Mouse (Mus musculus) CH12.LX (cell line): ENCODE measurements at regions not wholly inside any gene's neighbourhood (a gene's known extent, or its start where the extent isn't known, plus 50 kb on each side); places are given as distances from the start of the nearest gene placed in this dataset.

ENCODE experiments used
- DNase-seq: peaks from one replicate; pipeline ENCODE4 v3.0.0-alpha.2; 2013; ENCODE audit errors: extremely low read depth
- H3K27ac ChIP-seq: 2 replicates; pipeline ENCODE4 v1.5.1; 2012; ENCODE audit warnings: low read depth, mild to moderate bottlenecking, control low read depth, moderate library complexity; ENCODE audit not compliant: insufficient read depth
- H3K27me3 ChIP-seq: replicated peaks from 2 replicates; pipeline ENCODE3; 2012; ENCODE audit warnings: inconsistent platforms
- H3K36me3 ChIP-seq, 2 experiments: replicated peaks in 1 of 2; 2 replicates each; pipeline versions ENCODE3 to v1.6.1; 2012; ENCODE audit warnings: inconsistent platforms in 1 of 2, low read length in 1 of 2, mild to moderate bottlenecking in 1 of 2, mixed read lengths in 1 of 2, moderate library complexity in 1 of 2; ENCODE audit not compliant: control insufficient read depth in 1 of 2, insufficient read depth in 1 of 2
- H3K4me1 ChIP-seq, 2 experiments: 2 replicates each; pipeline ENCODE4 v1.6.1; 2012; ENCODE audit warnings: inconsistent platforms in 1 of 2, moderate library complexity in 1 of 2; ENCODE audit not compliant: insufficient read depth in 2 of 2, control insufficient read depth in 1 of 2
- H3K4me2 ChIP-seq: 2 replicates; pipeline ENCODE4 v1.6.1; 2012; ENCODE audit warnings: low read depth, mild to moderate bottlenecking, control low read depth; ENCODE audit not compliant: poor library complexity, insufficient read depth, severe bottlenecking
- H3K4me3 ChIP-seq, 3 experiments: fragments of 150-350 bp in 1 of 3; sonication (generic) in 1 of 3; replicated peaks in 1 of 3; 2 replicates each; pipeline versions ENCODE3 to v1.5.1; 2011 to 2012; ENCODE audit warnings: low read depth in 2 of 3, low read length in 2 of 3, mild to moderate bottlenecking in 2 of 3, moderate library complexity in 2 of 3, control low read depth in 1 of 3, improper control_type of control experiment in 1 of 3, inconsistent platforms in 1 of 3, mixed read lengths in 1 of 3; ENCODE audit not compliant: poor library complexity in 1 of 3
- H3K79me2 ChIP-seq: replicated peaks from 2 replicates; pipeline ENCODE4 v1.6.1; 2012; ENCODE audit warnings: mild to moderate bottlenecking, moderate library complexity; ENCODE audit not compliant: control insufficient read depth, poor library complexity, insufficient read depth, severe bottlenecking; ENCODE audit errors: extremely low read depth
- H3K9ac ChIP-seq: 2 replicates; pipeline ENCODE4 v1.6.1; 2012; ENCODE audit warnings: low read depth, mild to moderate bottlenecking, control low read depth, moderate library complexity; ENCODE audit not compliant: insufficient read depth
- H3K9me3 ChIP-seq: replicated peaks from 2 replicates; pipeline ENCODE3; 2012; ENCODE audit warnings: low read length, inconsistent platforms, mixed read lengths
- CHD1 ChIP-seq: IDR thresholded peaks from 2 replicates; pipeline ENCODE4 v1.6.1; 2012; ENCODE audit warnings: low read depth, low read length, improper control_type of control experiment, inconsistent platforms
- CHD2 ChIP-seq: IDR thresholded peaks from 2 replicates; pipeline ENCODE4 v1.6.1; 2011; ENCODE audit warnings: low read length, improper control_type of control experiment
- E2F4 ChIP-seq: IDR thresholded peaks from 2 replicates; pipeline ENCODE4 v1.6.1; 2011; ENCODE audit warnings: low read depth, low read length, improper control_type of control experiment; ENCODE audit not compliant: insufficient replicate concordance
- EP300 ChIP-seq: IDR thresholded peaks from 2 replicates; pipeline ENCODE4 v1.6.1; 2011; ENCODE audit warnings: low read length, improper control_type of control experiment
- ETS1 ChIP-seq: conservative IDR thresholded peaks from 2 replicates; pipeline ENCODE4 v1.6.1; 2012; ENCODE audit warnings: low read depth, mild to moderate bottlenecking, inconsistent platforms, low read length, improper control_type of control experiment, moderate library complexity
- GABPA ChIP-seq: IDR thresholded peaks from 2 replicates; pipeline ENCODE4 v1.6.1; 2012; ENCODE audit warnings: low read depth, low read length, improper control_type of control experiment, inconsistent platforms; ENCODE audit not compliant: insufficient replicate concordance
- MAFK ChIP-seq: IDR thresholded peaks from 2 replicates; pipeline ENCODE4 v1.6.1; 2011; ENCODE audit warnings: low read length, improper control_type of control experiment; ENCODE audit not compliant: insufficient replicate concordance
- MAZ ChIP-seq: IDR thresholded peaks from 2 replicates; pipeline ENCODE4 v1.6.1; 2012; ENCODE audit warnings: low read depth, mild to moderate bottlenecking, inconsistent platforms, low read length, improper control_type of control experiment, moderate library complexity
- MEF2A ChIP-seq: IDR thresholded peaks from 2 replicates; pipeline ENCODE4 v1.6.1; 2014; ENCODE audit warnings: low read depth, mild to moderate bottlenecking, inconsistent platforms, low read length, improper control_type of control experiment, borderline replicate concordance
- MYC ChIP-seq: IDR thresholded peaks from 2 replicates; pipeline ENCODE4 v1.6.1; 2011; ENCODE audit warnings: low read depth, mild to moderate bottlenecking, improper control_type of control experiment, low read length
- RAD21 ChIP-seq: IDR thresholded peaks from 2 replicates; pipeline ENCODE4 v1.6.1; 2011; ENCODE audit warnings: low read depth, mild to moderate bottlenecking, low read length, improper control_type of control experiment, moderate library complexity
- RCOR1 ChIP-seq: conservative IDR thresholded peaks from 2 replicates; pipeline ENCODE4 v1.6.1; 2012; ENCODE audit warnings: low read depth, mild to moderate bottlenecking, inconsistent platforms, low read length, improper control_type of control experiment
- SIN3A ChIP-seq: IDR thresholded peaks from 2 replicates; pipeline ENCODE4 v1.6.1; 2012; ENCODE audit warnings: low read length, improper control_type of control experiment, inconsistent platforms
- TBP ChIP-seq: conservative IDR thresholded peaks from 2 replicates; pipeline ENCODE4 v1.6.1; 2011; ENCODE audit warnings: low read depth, low read length, improper control_type of control experiment
- USF1 ChIP-seq: IDR thresholded peaks from 2 replicates; pipeline ENCODE4 v1.6.1; 2014; ENCODE audit warnings: low read depth, mild to moderate bottlenecking, inconsistent platforms, low read length, improper control_type of control experiment
- USF2 ChIP-seq: conservative IDR thresholded peaks from 2 replicates; pipeline ENCODE4 v1.6.1; 2011; ENCODE audit warnings: low read depth, low read length, improper control_type of control experiment
- ZKSCAN1 ChIP-seq: IDR thresholded peaks from 2 replicates; pipeline ENCODE4 v1.6.1; 2012; ENCODE audit warnings: low read depth, inconsistent platforms, low read length, improper control_type of control experiment, borderline replicate concordance
- ZMIZ1 ChIP-seq: IDR thresholded peaks from 2 replicates; pipeline ENCODE4 v1.6.1; 2012; ENCODE audit warnings: low read depth, mild to moderate bottlenecking, inconsistent platforms, low read length, improper control_type of control experiment
- dilution Hi-C: fragments of 300-500 bp; cut with MboI; formaldehyde crosslinking; loops from 2 replicates; pipeline ENCODE4 v1.14.3; 2020; ENCODE audit warnings: low sequenced_read_pairs; ENCODE audit not compliant: extremely low pct_unique_long_range_greater_than_20kb, extremely low pct_ligation_motif_present
- in situ Hi-C: fragments of 300-500 bp; cut with MboI; formaldehyde crosslinking; loops from 3 replicates; pipeline ENCODE4 v1.14.3; 2019; ENCODE audit warnings: low sequenced_read_pairs, low pct_ligation_motif_present, low pct_unique_long_range_greater_than_20kb, mixed read lengths

DNA sequence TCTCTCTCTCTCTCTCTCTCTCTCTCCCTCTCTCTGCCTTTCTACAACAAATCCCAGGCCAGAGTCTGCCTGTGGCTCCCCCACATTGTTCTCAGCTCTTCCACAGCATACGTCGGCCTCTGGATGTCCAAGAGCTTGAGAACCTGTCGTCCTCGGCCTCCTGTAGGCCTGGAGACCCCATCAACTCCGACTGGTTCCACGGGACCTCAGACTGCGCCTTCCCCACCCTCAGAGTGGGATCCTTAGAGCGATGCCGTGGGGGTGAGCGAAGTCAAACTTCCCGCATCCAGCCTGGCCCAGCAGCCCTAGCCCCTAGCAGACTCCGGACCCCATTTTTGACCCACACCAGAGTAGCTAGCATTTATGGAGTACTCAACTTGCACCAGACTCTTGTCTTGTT is 128.7 kb upstream of the Foxd3 start:
- peaks cover 61% of the 10 kb centered on the region for H3K9me3 ChIP-seq
- dilution Hi-C loops (no loop called here), in situ Hi-C loops (no loop called here)
- H3K4me3 ChIP-seq: no peak overlapping the region
- no peak for DNase-seq
- no peak overlapping the region for H3K4me2 ChIP-seq
- no peaks in the 10 kb centered on the region for H3K36me3 ChIP-seq
- H3K27ac ChIP-seq: no peak overlapping the region
- H3K4me1 ChIP-seq: no peaks in the 10 kb centered on the region
- H3K9ac ChIP-seq: no peak overlapping the region
- H3K27me3 ChIP-seq: no peaks in the 10 kb centered on the region
- no peaks in the 10 kb centered on the region for H3K79me2 ChIP-seq
- no peak for TF ChIP-seq ZKSCAN1
- TF ChIP-seq, all 38 proteins: peak for 0

DNA sequence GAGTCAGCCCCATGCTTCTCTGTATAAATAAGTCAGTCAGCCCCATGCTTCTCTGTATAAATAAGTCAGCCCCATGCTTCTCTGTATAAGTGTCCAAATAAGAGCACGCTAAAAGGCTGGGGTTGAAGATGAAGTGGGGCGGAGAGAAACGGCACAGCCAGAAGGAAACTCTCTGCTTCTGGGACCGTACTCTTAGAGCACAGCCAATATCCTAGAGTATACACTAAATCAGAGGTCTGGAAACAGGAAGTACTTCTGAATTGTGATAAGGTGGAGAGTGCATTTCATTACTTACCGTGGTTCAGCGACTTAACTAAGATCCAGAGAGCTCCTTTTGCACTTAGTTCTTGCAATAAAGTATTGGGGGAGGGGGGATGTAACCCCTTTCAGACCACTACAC is 112.1 kb upstream of the Foxd3 start:
- H3K36me3 ChIP-seq: no peaks in the 10 kb centered on the region
- no peaks in the 10 kb centered on the region for H3K4me1 ChIP-seq
- in situ Hi-C loops: no loop called here
- TF ChIP-seq MAZ: no peak
- no peak for TF ChIP-seq MYC
- no peak for TF ChIP-seq USF1
- no peak for TF ChIP-seq SIN3A
- no peak for TF ChIP-seq MEF2A
- no peak for TF ChIP-seq EP300
- no peak for TF ChIP-seq USF2
- no peak for TF ChIP-seq E2F4
- no peak for TF ChIP-seq ZMIZ1
- no peak for TF ChIP-seq CHD1
- no peak for TF ChIP-seq RAD21
- no peak for TF ChIP-seq RCOR1
- no peak for TF ChIP-seq ETS1
- no peak for TF ChIP-seq MAFK
- TF ChIP-seq CHD2: no peak
- TF ChIP-seq GABPA: no peak
- no peak for TF ChIP-seq TBP
- no peak overlapping the region for H3K9ac ChIP-seq
- dilution Hi-C loops: no loop called here
- H3K27me3 ChIP-seq: no peaks in the 10 kb centered on the region
- H3K4me2 ChIP-seq: no peak overlapping the region
- DNase-seq: no peak
- no peak overlapping the region for H3K27ac ChIP-seq
- no peak overlapping the region for H3K4me3 ChIP-seq
- H3K9me3 ChIP-seq: peaks cover 64% of the 10 kb centered on the region
- no peaks in the 10 kb centered on the region for H3K79me2 ChIP-seq
